Mouse (Mus musculus) thymus, adult 2 months (tissue): ENCODE measurements around the gene Abhd14a. TPM values are rescaled to one million over a fixed set of nuclear protein-coding genes. Genes with fewer than 3 reads are reported as not detected.
"Not testable (repeated sequence)": the region's sequence is repeated elsewhere in the genome, so short reads cannot be mapped to it uniquely, and the experiment has no call there.

ENCODE experiments used
- DNase-seq: peaks from one replicate; pipeline ENCODE4 v3.0.0; 2021
- H3K27ac ChIP-seq: fragments of 200-500 bp; 2 replicates; pipeline ENCODE4 v1.5.1; 2012; ENCODE audit warnings: low read length, control low read depth; ENCODE audit not compliant: control insufficient read depth, insufficient read depth
- H3K27me3 ChIP-seq: fragments of 200-500 bp; 2 replicates; pipeline ENCODE4 v1.6.1; 2012; ENCODE audit warnings: mild to moderate bottlenecking, low read length, moderate library complexity, mixed read lengths; ENCODE audit not compliant: control insufficient read depth, insufficient read depth
- H3K36me3 ChIP-seq: fragments of 200-500 bp; 2 replicates; pipeline ENCODE4 v1.6.1; 2012; ENCODE audit warnings: mild to moderate bottlenecking, low read length, moderate library complexity; ENCODE audit not compliant: control insufficient read depth, insufficient read depth
- H3K4me1 ChIP-seq: fragments of 200-500 bp; replicated peaks from 2 replicates; pipeline ENCODE4 v1.6.1; 2012; ENCODE audit warnings: low read length; ENCODE audit not compliant: control insufficient read depth, insufficient read depth
- H3K4me3 ChIP-seq: fragments of 200-500 bp; 2 replicates; pipeline ENCODE4 v1.5.1; 2012; ENCODE audit warnings: mild to moderate bottlenecking, low read length, control low read depth, moderate library complexity; ENCODE audit not compliant: control insufficient read depth, insufficient read depth
- CTCF ChIP-seq: fragments of 200-500 bp; IDR thresholded peaks from 2 replicates; pipeline ENCODE4 v1.5.1; 2012; ENCODE audit warnings: mild to moderate bottlenecking, control low read depth, low read length, moderate library complexity, borderline replicate concordance; ENCODE audit not compliant: control insufficient read depth, poor library complexity, insufficient read depth; ENCODE audit errors: extremely low read depth
- POLR2A ChIP-seq: fragments of 200-500 bp; IDR thresholded peaks from 2 replicates; pipeline ENCODE4 v1.6.1; 2012; ENCODE audit warnings: mild to moderate bottlenecking, low read length, control low read depth, moderate library complexity; ENCODE audit not compliant: control insufficient read depth, poor library complexity, insufficient read depth; ENCODE audit errors: extremely low read depth
- WGBS: fragments of 180-500 bp; shearing (Covaris S2); methylation state at CpG from one replicate; pipeline ENCODE4 v1.1.7; 2018; 5-methylcytosine and 5-hydroxymethylcytosine counted together
- polyA plus RNA-seq: library from polyadenylated mRNA; depleted of rRNA; stranded (reverse); fragments of >200 nt; gene quantifications from 2 replicates; pipeline ENCODE4 v1.2.3, GENCODE M21; 2012; rRNA removed

The Abhd14a gene
- 18.1 and 19.8 TPM in 2 replicates for polyA plus RNA-seq

- peak; percentile 75 for DNase-seq
- H3K27ac ChIP-seq, result no peak within 1 kb of the TSS; the same call in 1 of the 2 replicates
- H3K27me3 ChIP-seq, result no peaks in the 10 kb centered on the region
- H3K4me3 ChIP-seq, result peak within 1 kb of the TSS; percentile 54
- peaks cover 25% of the 10 kb centered on the region for H3K4me1 ChIP-seq
- H3K36me3 ChIP-seq, result no peaks in the 10 kb centered on the region
- WGBS, result under 1% methylated on average over 24 of the region's 24 CpGs
- peak; percentile 84 for TF ChIP-seq CTCF
- TF ChIP-seq POLR2A, result no peak
These were observed at the start of gene Abhd14a, which contains the start of gene Abhd14b for GRCm38 (mm10) chr9:106447348-106447747. Abhd14a (minus strand) TSS chr9:106447678. Abhd14b (plus strand) TSS chr9:106447459.

GRCm38 (mm10) chr9:106487602-106488001, 40.1 kb upstream of the Abhd14a start:
- not testable (repeated sequence) for H3K27ac ChIP-seq, H3K27me3 ChIP-seq, DNase-seq, H3K36me3 ChIP-seq, H3K4me1 ChIP-seq, H3K4me3 ChIP-seq
- WGBS, result 94% methylated on average over 6 of the region's 6 CpGs

GRCm38 (mm10) chr9:106485076-106485475, 37.6 kb upstream of the Abhd14a start:
- WGBS, result 97% methylated on average over 10 of the region's 10 CpGs
- Histone ChIP-seq H3K4me1 (no peaks in the 10 kb centered on the region), H3K36me3 (no peaks in the 10 kb centered on the region), H3K4me3 (no peak overlapping the region), H3K27me3 (no peaks in the 10 kb centered on the region), H3K27ac (no peak overlapping the region)
- no peak for DNase-seq
- no peak for TF ChIP-seq CTCF
- TF ChIP-seq POLR2A, result no peak

GRCm38 (mm10) chr9:106483606-106484005, 36.1 kb upstream of the Abhd14a start:
- Histone ChIP-seq H3K27ac (no peak overlapping the region), H3K4me1 (no peaks in the 10 kb centered on the region), H3K36me3 (no peaks in the 10 kb centered on the region), H3K4me3 (no peak overlapping the region), H3K27me3 (no peaks in the 10 kb centered on the region)
- whole genome bisulfite sequencing, result 96% methylated on average over 17 of the region's 17 CpGs
- DNase-seq, result no peak
- TF ChIP-seq CTCF, result no peak
- no peak for TF ChIP-seq POLR2A

- Histone ChIP-seq H3K4me1 (peaks cover 2% of the 10 kb centered on the region), H3K4me3 (no peak overlapping the region), H3K27me3 (no peaks in the 10 kb centered on the region), H3K36me3 (no peaks in the 10 kb centered on the region), H3K27ac (no peak overlapping the region)
- no peak for TF ChIP-seq POLR2A
- TF ChIP-seq CTCF, result no peak
- DNase-seq, result no peak
- WGBS, result 95% methylated on average over 10 of the region's 10 CpGs
These were observed 35.7 kb upstream of the Abhd14a start for GRCm38 (mm10) chr9:106483136-106483535.

- no peaks in the 10 kb centered on the region for H3K36me3 ChIP-seq
- no peak overlapping the region for H3K4me3 ChIP-seq
- no peak for DNase-seq
- H3K27me3 ChIP-seq, result no peaks in the 10 kb centered on the region
- no peak for TF ChIP-seq POLR2A
- no peak overlapping the region for H3K27ac ChIP-seq
- WGBS, result 93% methylated on average over 17 of the region's 17 CpGs
- peaks cover 7% of the 10 kb centered on the region for H3K4me1 ChIP-seq
These were observed 35.2 kb upstream of the Abhd14a start for GRCm38 (mm10) chr9:106482578-106483115.

GRCm38 (mm10) chr9:106481676-106482075, 34.2 kb upstream of the Abhd14a start:
- WGBS, result 92% methylated on average over 13 of the region's 13 CpGs
- DNase-seq, result no peak
- Histone ChIP-seq H3K27me3 (no peaks in the 10 kb centered on the region), H3K4me1 (peaks cover 11% of the 10 kb centered on the region), H3K4me3 (no peak overlapping the region), H3K27ac (no peak overlapping the region), H3K36me3 (no peaks in the 10 kb centered on the region)
- TF ChIP-seq POLR2A (no peak), CTCF (no peak)
